33 mouse cellular contexts compared by ENCODE assay signal in genomic region chr11:40491599-40491998, GRCm38 (mm10).
A peak's percentile ranks its signal among the peaks of the same experiment; 100 is the strongest.
DNase-seq lines count a peak whose midpoint lies in the region; ATAC-seq and TF ChIP-seq lines count a peak whose summit lies in the region.
"Had no signal": no experiment of that assay in that cellular context is flagged by ENCODE, and none has a peak within 500 bp of the region (broad histone marks: within the 10 kb centered on the region; RNA-seq: fewer than 3 reads in every experiment).

No protein-coding gene starts in this region.

- no peak overlapping the region for H3K4me2 ChIP-seq in lung, embryonic 16.5 days (ENCODE audit: low read depth, low read length)
- no peak overlapping the region for H3K4me2 ChIP-seq in hindbrain, embryonic 14.5 days (replicated peaks)
- H3K4me2 ChIP-seq: embryonic facial prominence, embryonic 15.5 days; forebrain, embryonic 12.5 days; heart, embryonic 12.5 days; limb, embryonic 12.5 days; liver, embryonic 15.5 days; midbrain, embryonic 12.5 days; neural tube, embryonic 13.5 days had no signal

- no peaks in the 10 kb centered on the region for H3K4me1 ChIP-seq in lung, embryonic 16.5 days (replicated peaks; ENCODE audit: control insufficient read depth, insufficient read depth, low read length)
- H3K4me1 ChIP-seq in hindbrain, embryonic 14.5 days (replicated peaks; ENCODE audit: control insufficient read depth, insufficient read depth, low read length) = no peaks in the 10 kb centered on the region
- H3K4me1 ChIP-seq: embryonic facial prominence, embryonic 10.5 days; embryonic facial prominence, embryonic 15.5 days; forebrain, embryonic 12.5 days; limb, embryonic 12.5 days; liver, embryonic 15.5 days; megakaryocyte, embryonic 14.5 days; midbrain, embryonic 12.5 days; neural tube, embryonic 13.5 days had no signal

- intact Hi-C loops in left cerebral cortex, adult 2 months (cut with DNase I) = no loop called here

- ATAC-seq in lung, embryonic 16.5 days (ENCODE audit: low read depth) = peak; percentile 23; the same call in 1 of the 2 replicates
- no peak for ATAC-seq in hindbrain, embryonic 14.5 days (ENCODE audit: low FRiP score)
- ATAC-seq: activated CD4-positive, CD25-positive, alpha-beta regulatory T cell, adult 4 months; forebrain, postnatal 0 days; inflammation-experienced regulatory T-cells, adult 6 months had no signal

- TF ChIP-seq CTCF in left cerebral cortex, adult 2 months (IDR thresholded peaks at IDR 0.05) = no peak

- 18% methylated on average over 6 of the region's 6 CpGs for whole genome bisulfite sequencing in lung, embryonic 16.5 days
- 27% methylated on average over 6 of the region's 6 CpGs for WGBS in hindbrain, embryonic 14.5 days

- no peaks in the 10 kb centered on the region for H3K27me3 ChIP-seq in lung, embryonic 16.5 days (ENCODE audit: control insufficient read depth, insufficient read depth, low read depth, low read length)
- no peaks in the 10 kb centered on the region for H3K27me3 ChIP-seq in hindbrain, embryonic 14.5 days (ENCODE audit: control insufficient read depth, insufficient read depth, low read length)
- H3K27me3 ChIP-seq: embryonic facial prominence, embryonic 15.5 days; forebrain, embryonic 12.5 days; heart, embryonic 12.5 days; limb, embryonic 12.5 days; liver, embryonic 15.5 days; megakaryocyte, embryonic 14.5 days; midbrain, embryonic 12.5 days; neural tube, embryonic 13.5 days had no signal

- no peak overlapping the region for H3K27ac ChIP-seq in lung, embryonic 16.5 days (ENCODE audit: low read length)
- H3K27ac ChIP-seq in hindbrain, embryonic 14.5 days = no peak overlapping the region
- H3K27ac ChIP-seq in left cerebral cortex, adult 2 months = no peak overlapping the region
- H3K27ac ChIP-seq: embryonic facial prominence, embryonic 10.5 days; embryonic facial prominence, embryonic 15.5 days; forebrain, embryonic 12.5 days; heart, adult 2 months; kidney, postnatal 0 days; limb, embryonic 12.5 days; liver, embryonic 15.5 days; midbrain, embryonic 12.5 days; neural tube, embryonic 13.5 days had no signal

- DNase-seq in layer of hippocampus, adult 11-12 months (ENCODE audit: low spot score) = peak; percentile 17
- no peak for DNase-seq in layer of hippocampus, adult 9-10 months (ENCODE audit: low spot score)
- no peak for DNase-seq in lung, adult 18-20 months
- peak; percentile 36 for DNase-seq in hindbrain, embryonic 14.5 days (ENCODE audit: low spot score)
- peak; percentile 35 for DNase-seq in retina, embryonic 14.5 days (ENCODE audit: low spot score)
- no peak for DNase-seq in c-Kit-positive CD71-positive TER-119-positive erythroid progenitor cells, embryonic 14.5 days (ENCODE audit: low spot score)
- DNase-seq in left cerebral cortex, adult 2 months (ENCODE audit: extremely low spot score in 1 of 2, low spot score in 2 of 2) = no peak
- DNase-seq: adrenal gland, adult 2 months; adrenal gland, postnatal 36 days; cerebellum, adult 11 months; cerebellum, adult 9-10 months; cerebellum, postnatal 36 days; forebrain, postnatal 0 days; heart, adult 2 months; heart, postnatal 4 days; kidney, adult 11 months; kidney, postnatal 4 days; right cerebral cortex, postnatal 25 days; spleen, adult 18-20 months; thymus, postnatal 14 days had no signal

- no peaks in the 10 kb centered on the region for H3K36me3 ChIP-seq in lung, embryonic 16.5 days (ENCODE audit: control insufficient read depth, insufficient read depth, low read length)
- no peaks in the 10 kb centered on the region for H3K36me3 ChIP-seq in hindbrain, embryonic 14.5 days (replicated peaks; ENCODE audit: control insufficient read depth, insufficient read depth)
- H3K36me3 ChIP-seq: embryonic facial prominence, embryonic 10.5 days; embryonic facial prominence, embryonic 15.5 days; forebrain, embryonic 12.5 days; heart, embryonic 12.5 days; limb, embryonic 12.5 days; liver, embryonic 15.5 days; midbrain, embryonic 12.5 days; neural tube, embryonic 13.5 days had no signal

- H3K9ac ChIP-seq in lung, embryonic 16.5 days (ENCODE audit: low read length) = no peak overlapping the region
- H3K9ac ChIP-seq in hindbrain, embryonic 14.5 days = no peak overlapping the region
- H3K9ac ChIP-seq: embryonic facial prominence, embryonic 15.5 days; forebrain, embryonic 12.5 days; forebrain, postnatal 0 days; heart, embryonic 12.5 days; limb, embryonic 12.5 days; liver, embryonic 15.5 days; midbrain, embryonic 12.5 days; neural tube, embryonic 13.5 days had no signal

- no peaks in the 10 kb centered on the region for H3K9me3 ChIP-seq in lung, embryonic 16.5 days (ENCODE audit: control insufficient read depth, low read length)
- no peaks in the 10 kb centered on the region for H3K9me3 ChIP-seq in hindbrain, embryonic 14.5 days (ENCODE audit: control insufficient read depth, low read length)
- H3K9me3 ChIP-seq: embryonic facial prominence, embryonic 10.5 days; embryonic facial prominence, embryonic 15.5 days; forebrain, embryonic 12.5 days; heart, embryonic 12.5 days; limb, embryonic 12.5 days; liver, embryonic 15.5 days; megakaryocyte, embryonic 14.5 days; midbrain, embryonic 12.5 days; neural tube, embryonic 13.5 days had no signal

- no peak overlapping the region for H3K4me3 ChIP-seq in lung, embryonic 16.5 days (ENCODE audit: low read length)
- H3K4me3 ChIP-seq in hindbrain, embryonic 14.5 days (replicated peaks; ENCODE audit: low read length) = no peak overlapping the region
- H3K4me3 ChIP-seq in left cerebral cortex, adult 2 months = no peak overlapping the region
- H3K4me3 ChIP-seq: embryonic facial prominence, embryonic 10.5 days; embryonic facial prominence, embryonic 15.5 days; forebrain, embryonic 12.5 days; heart, adult 2 months; heart, embryonic 12.5 days; limb, embryonic 12.5 days; liver, embryonic 15.5 days; megakaryocyte, embryonic 14.5 days; midbrain, embryonic 12.5 days; neural tube, embryonic 13.5 days had no signal

Comparison
In these comparisons a context has a peak if more than half of its experiments do, and no peak if none do; other contexts are left out.
1. DNase-seq: peak in layer of hippocampus, adult 11-12 months (single experiment), hindbrain, embryonic 14.5 days (single experiment) and retina, embryonic 14.5 days (single experiment); none in layer of hippocampus, adult 9-10 months (single experiment), lung, adult 18-20 months (0 of 2), c-Kit-positive CD71-positive TER-119-positive erythroid progenitor cells, embryonic 14.5 days (single experiment) and left cerebral cortex, adult 2 months (0 of 2).